Mouse (Mus musculus) embryonic stem cell, embryonic (primary cell): ENCODE measurements around the gene Bcl2a1b.
"Not testable (repeated sequence)": the region's sequence is repeated elsewhere in the genome, so short reads cannot be mapped to it uniquely, and the experiment has no call there.

Source experiments
- CTCF ChIA-PET, 4 experiments: fragments of 300-600 bp in 2 of 4; fragments of 350-600 bp in 2 of 4; sonication (Branson Sonifier 250); formaldehyde crosslinking; loops; one replicate each; lab custom pipeline; 2022; ENCODE audit warnings: inconsistent platforms in 2 of 4; lab: Charles Lee
- POLR2A ChIA-PET, 4 experiments: fragments of 300-600 bp in 2 of 4; fragments of 350-600 bp in 2 of 4; sonication (Branson Sonifier 250); formaldehyde crosslinking; loops; one replicate each; lab custom pipeline; 2022; ENCODE audit warnings: antibody characterized with exemption in 4 of 4, inconsistent platforms in 1 of 4; lab: Charles Lee

The Bcl2a1b gene

DNA sequence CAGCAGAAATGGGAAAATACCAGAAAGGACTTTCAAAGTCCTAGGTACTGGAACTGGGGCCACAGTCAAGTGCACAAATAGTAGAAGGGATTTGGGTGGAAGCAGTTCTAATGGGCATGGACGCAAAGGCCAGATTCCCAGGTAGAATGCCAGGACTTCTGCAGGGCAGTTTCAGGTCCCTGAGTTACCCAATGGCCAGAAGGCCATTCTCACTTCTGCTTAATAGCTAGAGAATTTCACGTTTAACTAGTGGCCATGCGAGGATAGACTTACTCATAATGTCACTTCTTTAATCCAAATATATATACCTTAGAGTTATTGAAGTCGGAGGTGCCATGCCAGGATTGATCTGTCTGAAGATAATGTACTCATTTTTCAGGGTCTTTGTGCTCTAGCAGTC is 38.1 kb downstream of the Bcl2a1b start:
- POLR2A ChIA-PET, CTCF ChIA-PET: not testable (repeated sequence)

- CTCF ChIA-PET, POLR2A ChIA-PET: not testable (repeated sequence)
Measured at GRCm38 (mm10) chr9:89238976-89239505, 40.0 kb downstream of the Bcl2a1b start.

- CTCF ChIA-PET, POLR2A ChIA-PET: not testable (repeated sequence)
Measured at GRCm38 (mm10) chr9:89240516-89241019, 41.6 kb downstream of the Bcl2a1b start.

GRCm38 (mm10) chr9:89253400-89253799 is 54.4 kb downstream of the Bcl2a1b start:
- CTCF ChIA-PET = no interaction called here
- POLR2A ChIA-PET = no interaction called here

DNA sequence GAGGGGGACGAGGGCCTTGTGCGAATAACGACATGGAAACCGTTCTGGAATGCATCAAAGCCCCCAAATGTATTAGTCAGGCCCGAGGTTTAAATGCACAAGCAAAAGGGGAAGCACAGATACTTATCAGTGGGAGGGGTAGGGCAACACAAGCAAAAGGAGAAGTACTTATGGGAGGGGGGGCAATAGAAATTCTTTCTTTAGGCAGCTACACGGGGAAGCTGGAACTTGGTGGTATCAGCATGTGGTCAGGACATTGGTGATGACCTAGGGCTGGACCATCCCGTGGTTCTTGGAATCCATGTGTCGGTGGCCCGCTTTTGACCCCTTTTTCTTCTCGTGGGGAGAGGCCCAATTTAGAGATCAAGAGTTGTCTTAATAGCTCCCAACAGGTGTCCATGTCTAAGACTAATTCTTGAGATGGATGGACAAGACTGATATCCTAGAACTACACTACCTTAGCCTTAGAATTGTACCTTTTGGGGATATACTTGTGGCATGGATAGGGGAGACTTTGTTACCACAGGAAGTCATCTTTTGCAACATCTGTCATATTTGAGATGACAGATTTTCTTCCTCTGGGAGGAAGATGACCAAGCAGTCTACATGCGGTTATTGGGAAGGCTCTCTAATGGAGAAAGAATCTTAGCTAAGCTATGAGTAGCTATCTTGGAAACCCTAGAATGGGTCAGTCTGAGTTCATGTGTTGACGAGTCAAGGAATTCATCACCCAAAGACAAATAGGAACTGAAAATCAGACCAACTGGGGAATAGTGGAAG is 57.7 kb downstream of the Bcl2a1b start:
- ChIA-PET POLR2A (no interaction called here), CTCF (no interaction called here)
